Mouse (Mus musculus) retina, embryonic 14.5 days (tissue): ENCODE data around the gene Krt76.

ENCODE experiments used
- DNase-seq: peaks from one replicate; pipeline ENCODE4 v3.0.0-alpha.2; 2015; ENCODE audit warnings: low spot score

Gene Krt76

DNA sequence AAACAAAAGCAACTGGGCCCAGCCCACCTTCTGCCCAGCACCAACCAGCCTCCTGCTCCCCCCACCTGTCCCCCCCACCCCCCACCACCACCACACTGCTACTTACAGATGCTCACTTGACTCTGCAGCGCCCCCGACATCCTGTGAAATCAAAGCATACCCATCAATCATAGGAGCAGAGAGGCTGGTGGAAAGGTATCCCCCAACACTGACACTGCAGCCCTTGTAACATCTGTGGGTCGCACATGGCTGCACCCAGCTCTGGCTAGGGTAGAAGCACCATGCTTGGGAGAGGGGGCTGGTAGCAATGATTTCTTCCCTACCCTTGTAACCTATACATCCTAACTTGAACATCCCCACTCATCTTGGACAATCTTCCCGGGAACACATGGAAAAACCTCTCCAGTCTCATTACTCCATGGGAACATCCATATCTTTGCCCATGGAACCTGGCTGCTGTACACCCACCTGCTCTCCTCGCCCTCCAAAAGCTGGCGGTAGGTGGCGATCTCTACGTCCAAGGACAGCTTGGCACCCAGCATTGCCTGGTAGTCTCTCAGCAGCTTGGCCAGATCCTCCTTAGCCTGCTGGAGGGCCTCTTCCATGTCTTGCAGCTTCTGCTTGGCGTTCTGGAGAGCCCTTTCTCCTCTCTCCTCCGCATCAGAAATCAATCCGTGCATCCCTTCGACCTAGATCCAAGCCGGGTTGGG lies 32.1 kb downstream of the Krt76 start:
- peak; percentile 39 for DNase-seq

DNA sequence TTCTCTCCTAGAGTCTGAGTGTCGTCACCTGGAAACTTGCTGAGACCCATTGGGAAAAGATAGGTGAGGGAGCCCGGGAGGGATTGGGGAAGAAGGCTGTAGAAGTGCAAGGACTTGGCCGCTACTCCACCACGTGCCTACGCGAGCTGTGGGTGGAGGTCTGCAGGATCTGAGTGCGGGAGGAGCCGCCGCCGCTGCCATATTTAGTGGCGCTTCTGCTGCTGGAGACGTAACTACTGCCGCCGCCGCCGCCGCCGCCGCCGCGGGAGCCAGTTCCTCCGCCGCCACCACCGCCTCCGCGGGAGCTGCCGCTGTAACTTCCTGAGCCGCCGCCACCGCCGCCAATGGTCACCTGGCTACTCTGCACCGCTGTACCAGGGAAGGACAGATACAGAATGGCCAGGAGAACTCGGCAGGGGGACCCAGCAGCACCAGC lies 33.0 kb downstream of the Krt76 start:
- peak; percentile 65 for DNase-seq

DNA sequence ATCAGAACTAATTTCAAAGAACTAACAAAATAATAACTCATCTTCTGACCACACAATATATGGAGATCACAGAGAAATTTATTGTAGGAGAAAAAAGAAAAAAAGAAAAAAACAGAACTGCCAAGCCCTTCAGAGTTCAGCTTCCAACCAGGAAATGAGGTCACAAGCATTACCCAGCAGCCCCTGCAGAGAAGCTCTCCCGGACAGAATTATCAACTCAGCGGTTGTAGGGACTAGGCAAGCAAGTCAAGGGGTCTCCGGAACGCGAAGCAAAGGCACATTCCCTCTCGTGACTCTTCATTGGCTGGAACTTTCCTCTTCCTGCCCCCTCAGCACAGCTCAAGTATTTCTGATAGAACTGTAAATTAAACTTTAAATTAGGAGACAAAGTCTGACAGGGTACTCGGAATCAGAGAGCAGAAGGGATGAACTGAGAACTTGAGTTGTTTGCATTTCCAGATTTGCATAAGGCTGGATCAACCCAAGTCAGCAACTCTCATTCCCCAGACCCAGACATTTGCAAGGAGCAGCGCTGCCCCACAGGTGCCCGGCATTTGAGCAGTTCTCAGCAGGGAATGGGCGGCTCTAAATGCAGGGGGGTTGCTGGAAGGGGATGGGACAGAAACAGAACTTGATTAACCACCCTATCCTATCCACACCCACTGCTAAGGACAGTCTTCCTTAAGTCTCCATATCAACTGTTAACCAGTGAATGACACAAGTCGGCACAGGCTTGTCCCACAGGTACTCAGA lies 33.9 kb downstream of the Krt76 start:
- peak; percentile 45 for DNase-seq

- DNase-seq, result peak; percentile 54
Measured at GRCm38 (mm10) chr15:101856696-101857095, 36.0 kb downstream of the Krt76 start.

DNA sequence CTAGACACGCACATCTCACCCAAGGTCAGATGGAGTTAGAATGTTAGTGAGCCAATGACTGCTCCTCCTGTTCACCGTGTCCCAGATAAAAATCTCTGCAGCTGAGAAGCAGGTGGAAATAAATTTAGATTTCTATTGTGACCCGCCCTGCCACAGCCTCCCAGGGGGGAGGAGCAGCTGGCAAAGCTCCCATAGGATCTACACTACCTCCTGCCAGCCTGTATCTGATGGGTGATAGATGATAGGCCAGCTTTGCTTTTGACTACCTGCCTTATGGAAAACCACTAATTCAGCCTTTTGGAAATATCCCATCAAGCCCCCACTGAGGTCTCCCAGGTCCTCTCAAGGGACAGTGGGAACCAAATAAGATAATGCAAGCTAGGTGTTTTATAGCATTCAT lies 37.0 kb downstream of the Krt76 start:
- no peak for DNase-seq

- DNase-seq, result no peak
Measured at GRCm38 (mm10) chr15:101854294-101854693, 38.4 kb downstream of the Krt76 start.

GRCm38 (mm10) chr15:101852571-101852970 lies 40.1 kb downstream of the Krt76 start:
- DNase-seq, result peak; percentile 63

- DNase-seq, result no peak
Measured at GRCm38 (mm10) chr15:101850694-101851093, 42.0 kb downstream of the Krt76 start, which contains the start of gene Krt1. Gene Krt1 (minus strand): TSS chr15:101850794.

- peak; percentile 69 for DNase-seq
Measured at GRCm38 (mm10) chr15:101845971-101846403, 46.7 kb downstream of the Krt76 start.

DNA sequence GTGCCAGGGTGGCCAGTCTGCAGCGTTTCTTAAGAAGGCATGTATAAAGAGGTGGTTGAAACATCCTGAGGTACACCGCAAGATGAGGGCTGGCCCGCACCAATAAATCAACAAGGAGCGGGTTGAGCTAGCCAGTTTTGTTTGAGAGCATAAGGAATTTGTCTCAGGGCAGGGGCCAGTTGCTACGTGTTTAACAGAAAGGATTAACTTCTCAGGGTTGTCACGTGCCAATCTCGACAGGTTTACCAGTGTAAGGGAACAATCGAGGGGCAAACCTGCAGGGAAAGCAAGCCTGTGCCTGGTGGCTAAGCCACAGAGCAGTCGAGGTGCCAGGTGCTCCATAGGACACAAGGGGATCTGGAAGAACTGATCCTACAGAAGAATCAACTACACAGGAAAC lies 49.5 kb downstream of the Krt76 start:
- no peak for DNase-seq

- no peak for DNase-seq
Measured at GRCm38 (mm10) chr15:101834784-101835328, 57.9 kb downstream of the Krt76 start.
